Mouse (Mus musculus) heart, postnatal 4 days (tissue): ENCODE results near the gene A930018P22Rik. TPM values are rescaled to one million over a fixed set of nuclear protein-coding genes. Genes with fewer than 3 reads are reported as not detected.
A peak's percentile ranks its signal among the peaks of the same experiment; 100 is the strongest.
"Not testable (repeated sequence)": the region's sequence is repeated elsewhere in the genome, so short reads cannot be mapped to it uniquely, and the experiment has no call there.

Experiments
- DNase-seq: peaks from one replicate; pipeline ENCODE4 v3.0.0; 2021
- total RNA-seq, 2 experiments: library from RNA; stranded (reverse); gene quantifications; 2 replicates each; pipeline ENCODE4 v1.2.3; 2021

A930018P22Rik gene
- total RNA-seq: under 1 TPM; 0.68 to 0.69 TPM

DNA sequence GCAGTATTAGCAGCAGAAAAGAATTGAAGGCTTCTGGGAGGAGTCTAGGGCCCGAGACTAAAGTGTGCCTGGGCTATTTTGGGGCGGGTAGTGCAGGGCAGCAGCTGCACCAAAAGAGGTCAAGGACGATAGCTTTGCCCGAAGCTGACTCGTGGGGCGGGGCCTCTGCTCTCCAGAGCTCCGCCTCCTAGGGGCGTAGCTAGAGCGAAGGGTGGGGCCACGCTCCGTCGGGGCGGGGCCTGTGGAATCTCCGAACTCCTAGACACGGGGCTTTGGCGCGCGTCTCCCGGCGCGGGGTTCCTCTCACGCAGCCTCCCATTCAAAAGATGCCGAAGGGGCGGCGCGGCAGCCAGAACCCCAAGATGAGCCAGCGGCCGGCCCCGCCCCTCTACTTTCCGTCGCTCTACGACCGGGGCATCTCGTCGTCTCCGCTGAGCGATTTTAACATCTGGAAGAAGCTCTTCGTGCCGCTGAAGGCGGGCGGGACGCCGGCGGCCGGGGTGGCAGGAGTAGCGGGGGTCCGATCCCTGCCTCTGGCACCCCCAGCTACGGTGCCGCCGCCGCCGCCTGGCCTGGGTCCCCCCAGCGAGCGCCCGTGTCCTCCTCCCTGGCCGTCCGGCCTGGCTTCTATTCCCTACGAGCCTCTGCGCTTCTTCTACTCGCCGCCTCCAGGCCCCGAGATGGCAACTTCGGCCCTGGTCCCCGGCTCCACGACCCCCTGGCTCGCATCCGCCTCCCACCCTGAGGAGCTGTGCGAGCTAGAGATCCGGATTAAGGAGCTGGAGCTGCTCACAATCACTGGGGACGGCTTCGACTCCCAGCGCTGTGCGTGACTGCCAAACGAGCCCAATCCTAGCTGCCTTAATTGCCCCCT is at the start of gene A930018P22Rik:
TSS of gene A930018P22Rik (plus strand) at position 265 of the 874 bp plus-strand sequence.
- DNase-seq: peak; percentile 96

GRCm38 (mm10) chr2:104078285-104078684 is 44.3 kb upstream of the A930018P22Rik start:
- DNase-seq: not testable (repeated sequence)

GRCm38 (mm10) chr2:104081436-104082050 is 41.0 kb upstream of the A930018P22Rik start:
- DNase-seq: not testable (repeated sequence)

- DNase-seq: no peak
Measured at GRCm38 (mm10) chr2:104082474-104082873, 40.1 kb upstream of the A930018P22Rik start.

DNA sequence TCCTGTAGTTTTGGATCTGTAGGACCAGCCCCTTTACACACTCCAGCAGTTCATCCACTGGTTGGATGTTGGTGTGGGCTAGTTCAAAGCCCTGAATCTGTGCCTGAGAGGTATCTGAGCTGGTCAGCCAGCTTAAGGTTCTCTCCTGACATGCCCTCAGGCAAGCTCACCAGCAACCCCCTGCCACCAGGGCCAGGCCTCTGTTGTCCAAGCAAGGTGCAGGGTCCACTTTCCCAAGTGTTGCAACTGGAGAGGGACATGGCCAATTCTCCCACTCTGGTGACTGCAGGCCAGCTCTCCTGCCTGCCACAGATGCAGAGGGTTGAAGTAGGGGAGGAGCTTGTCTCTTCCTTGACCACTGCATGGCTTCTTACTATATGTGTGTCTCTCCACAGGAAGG is 38.5 kb upstream of the A930018P22Rik start:
- not testable (repeated sequence) for DNase-seq

- not testable (repeated sequence) for DNase-seq
Measured at GRCm38 (mm10) chr2:104087562-104087961, 35.0 kb upstream of the A930018P22Rik start.

DNA sequence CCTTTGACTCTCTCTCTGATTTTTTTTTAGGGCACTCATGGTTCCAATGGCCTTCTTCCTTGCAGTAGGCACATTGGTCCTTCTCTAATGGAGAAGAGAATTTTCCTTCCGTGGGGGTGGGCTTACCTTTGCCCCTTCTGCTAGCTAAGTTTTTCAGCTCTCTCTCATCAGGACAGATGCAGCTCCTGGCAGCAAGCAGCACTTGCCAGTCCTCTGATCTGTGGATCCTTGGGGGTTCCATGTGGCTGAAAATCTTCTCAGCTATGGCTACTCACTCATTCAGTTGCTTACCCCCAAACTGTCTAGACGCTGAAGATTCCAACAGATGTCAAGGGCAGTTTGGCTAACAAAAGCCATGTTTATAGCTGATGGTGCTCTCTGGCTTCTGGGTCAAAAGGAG is 29.3 kb upstream of the A930018P22Rik start:
- no peak for DNase-seq

- DNase-seq: peak; percentile 90
Measured at GRCm38 (mm10) chr2:104095741-104096213, 26.8 kb upstream of the A930018P22Rik start, which contains the start of gene Cd59a. Cd59a (plus strand) TSS chr2:104095801.

DNA sequence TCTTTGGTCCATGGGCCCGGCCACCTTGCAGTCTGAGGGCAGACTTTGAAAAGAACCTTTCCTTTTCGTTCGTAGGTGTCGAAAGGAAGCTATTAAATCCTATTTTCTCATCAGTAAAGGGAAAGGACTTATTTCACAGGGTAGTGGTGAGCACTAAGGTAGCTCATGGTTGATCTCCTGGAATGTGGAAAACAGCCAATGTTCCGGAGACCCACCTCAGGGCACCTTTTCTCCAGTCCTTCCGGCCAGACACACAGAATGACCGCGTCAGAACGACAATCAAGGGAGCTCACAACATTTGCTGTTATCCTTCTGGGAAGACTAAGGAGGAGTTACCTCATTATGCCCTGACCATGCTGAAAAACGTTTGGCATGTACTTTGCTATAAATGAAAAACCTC is 26.3 kb upstream of the A930018P22Rik start:
- no peak for DNase-seq

DNA sequence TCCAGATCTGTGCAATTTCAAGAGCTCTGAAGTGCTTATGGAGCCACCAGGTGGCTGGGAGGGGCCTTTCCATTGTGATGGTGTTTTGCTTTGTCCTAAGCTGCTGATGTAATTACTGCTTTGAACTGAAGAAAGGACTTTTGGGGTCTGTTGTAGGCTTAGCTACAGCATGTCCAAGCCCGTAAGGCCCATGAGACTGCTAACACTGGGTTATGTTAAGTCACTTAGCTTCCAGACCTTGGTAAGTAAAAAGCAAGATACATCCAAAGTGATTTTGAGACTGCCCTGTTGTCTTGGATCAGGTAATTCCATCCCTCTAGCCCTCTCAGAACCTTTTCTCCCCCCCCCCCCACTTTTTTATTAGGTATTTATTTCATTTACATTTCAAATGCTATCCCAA is 25.8 kb upstream of the A930018P22Rik start:
- not testable (repeated sequence) for DNase-seq

DNA sequence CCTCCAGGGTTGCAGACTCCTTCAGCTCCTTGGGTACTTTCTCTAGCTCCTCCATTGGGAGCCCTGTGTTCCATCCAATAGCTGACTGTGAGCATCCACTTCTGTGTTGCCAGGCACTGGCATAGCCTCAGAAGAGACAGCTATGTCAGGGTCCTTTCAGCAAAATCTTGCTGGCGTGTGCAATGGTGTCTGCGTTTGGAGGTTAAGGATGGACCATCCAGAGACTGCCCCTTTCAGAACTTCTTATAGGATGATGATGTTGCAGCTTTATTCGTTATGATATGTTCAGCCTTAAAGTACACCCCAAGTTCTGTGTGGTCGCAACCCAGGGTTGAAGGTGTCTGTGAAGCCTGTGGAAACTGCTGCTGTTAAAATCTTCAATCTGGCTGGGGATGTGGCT is 25.2 kb upstream of the A930018P22Rik start:
- DNase-seq: not testable (repeated sequence)

GRCm38 (mm10) chr2:104098529-104099230 is 23.9 kb upstream of the A930018P22Rik start:
- no peak for DNase-seq

DNA sequence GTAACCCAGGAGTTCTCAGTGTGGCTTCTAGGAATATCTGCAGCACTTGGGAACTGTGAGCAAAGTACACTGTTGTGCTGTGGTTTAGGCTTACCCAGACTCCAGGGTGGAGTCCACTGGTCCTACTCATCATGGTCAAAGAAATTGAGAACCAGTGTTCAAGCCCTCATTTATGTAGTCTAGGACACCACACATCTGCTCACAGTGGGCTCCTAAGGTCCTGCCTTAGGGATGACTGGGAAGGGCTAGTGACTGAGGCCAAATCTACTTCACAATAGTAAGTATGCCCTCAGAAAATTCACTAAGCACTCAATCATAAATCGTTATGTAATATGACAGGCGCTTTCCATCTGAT is 23.4 kb upstream of the A930018P22Rik start:
- no peak for DNase-seq

DNA sequence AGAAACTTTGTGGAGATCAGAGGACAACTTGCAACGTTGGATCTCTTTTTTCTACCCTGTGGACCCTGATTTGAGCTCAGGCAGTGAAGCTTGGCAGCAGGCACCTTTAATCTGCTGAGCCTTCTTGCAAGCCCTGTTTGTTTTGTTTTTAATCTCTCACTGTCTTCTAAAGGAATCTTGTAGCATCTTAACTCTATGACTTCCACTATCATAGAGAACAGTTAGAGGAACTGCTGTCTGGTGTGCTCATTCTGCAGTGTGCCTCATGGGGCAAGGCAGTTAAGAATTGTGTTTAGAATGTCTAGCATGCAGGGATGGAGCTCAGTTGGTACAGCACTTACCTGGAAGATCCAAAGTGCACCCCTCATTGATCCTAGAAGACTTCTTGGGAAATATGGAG is 22.6 kb upstream of the A930018P22Rik start:
- no peak for DNase-seq

- DNase-seq: no peak
Measured at GRCm38 (mm10) chr2:104104800-104105199, 17.8 kb upstream of the A930018P22Rik start.

DNA sequence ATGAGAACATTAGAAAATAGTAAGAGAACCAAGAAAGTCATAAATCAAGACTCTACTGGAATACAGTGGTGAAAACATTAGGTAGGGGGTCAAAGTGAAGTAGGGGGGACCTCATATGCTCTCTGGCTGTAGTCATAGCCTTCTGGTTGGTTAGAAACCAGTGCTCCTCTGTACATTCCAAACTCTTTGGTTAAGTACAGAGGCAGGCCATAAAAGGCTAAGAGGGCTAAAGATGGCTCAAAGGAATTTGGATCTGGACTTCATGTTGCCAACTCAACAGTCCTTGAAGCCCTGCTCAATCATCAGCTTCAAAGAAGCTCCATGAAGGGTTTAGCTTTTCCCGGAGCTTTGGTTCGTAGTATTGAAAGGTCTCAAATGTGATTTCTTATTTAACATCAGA is 13.5 kb upstream of the A930018P22Rik start:
- DNase-seq: not testable (repeated sequence)

GRCm38 (mm10) chr2:104109528-104109927 is 13.0 kb upstream of the A930018P22Rik start:
- DNase-seq: no peak

DNA sequence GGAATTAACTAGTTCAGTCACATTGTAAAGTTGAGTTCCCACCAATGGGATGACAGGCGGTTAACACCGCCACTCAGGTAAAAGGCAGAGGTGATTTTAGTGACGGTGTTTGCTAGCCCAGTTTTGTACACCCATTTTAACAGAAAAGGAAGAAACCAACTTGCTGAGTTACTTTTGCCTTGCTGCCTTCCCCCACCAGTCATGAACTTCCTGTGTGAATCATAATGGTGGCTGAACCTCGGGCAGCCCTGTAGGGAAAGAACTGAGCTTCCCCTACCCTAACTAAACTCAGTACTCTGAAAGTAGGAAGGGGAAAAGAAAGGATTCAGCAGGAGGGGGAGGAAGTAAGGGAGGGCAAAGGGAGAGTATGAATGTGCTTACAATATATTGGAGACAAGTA is 12.5 kb upstream of the A930018P22Rik start:
- DNase-seq: no peak

DNA sequence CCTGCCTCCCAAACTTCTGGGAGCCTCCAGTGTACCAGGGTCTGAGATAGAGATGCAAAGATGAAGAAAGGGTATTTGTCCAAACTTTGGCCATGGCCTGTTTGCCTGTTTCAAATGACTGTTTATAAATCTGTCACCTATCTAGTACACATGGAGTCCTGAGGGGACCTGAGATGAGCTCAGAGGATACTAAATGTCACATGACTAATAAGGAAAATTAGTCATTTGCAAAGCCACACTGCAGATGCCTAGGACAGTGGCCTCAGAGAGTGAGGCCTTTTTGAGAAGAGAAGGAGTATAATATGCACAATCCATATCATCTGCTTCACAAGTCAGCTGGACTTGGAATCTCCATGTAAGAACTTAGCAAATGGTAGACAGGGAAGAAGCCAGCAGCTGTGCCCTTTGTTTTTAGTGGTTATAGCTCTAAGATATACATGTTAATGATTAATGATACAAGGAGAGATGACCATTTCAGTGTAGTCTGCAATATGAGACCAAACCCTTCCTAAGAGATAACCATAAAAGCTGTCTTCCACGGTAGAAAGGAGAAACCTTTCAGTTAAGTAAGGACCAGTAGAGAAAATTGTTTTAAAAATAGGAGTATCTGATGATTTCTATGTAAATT is 11.3 kb upstream of the A930018P22Rik start:
- not testable (repeated sequence) for DNase-seq

DNA sequence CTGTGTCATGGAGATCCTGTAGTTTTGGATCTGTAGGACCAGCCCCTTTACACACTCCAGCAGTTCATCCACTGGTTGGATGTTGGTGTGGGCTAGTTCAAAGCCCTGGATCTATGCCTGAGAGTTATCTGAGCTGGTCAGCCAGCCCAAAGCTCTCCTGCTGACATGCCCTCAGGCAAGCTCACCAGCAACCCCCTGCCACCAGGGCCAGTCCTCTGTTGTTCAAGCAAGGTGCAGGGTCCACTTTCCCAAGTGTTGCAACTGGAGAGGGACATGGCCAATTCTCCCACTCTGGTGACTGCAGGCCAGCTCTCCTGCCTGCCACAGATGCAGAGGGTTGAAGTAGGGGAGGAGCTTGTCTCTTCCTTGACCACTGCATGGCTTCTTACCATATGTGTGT is 9.0 kb upstream of the A930018P22Rik start:
- not testable (repeated sequence) for DNase-seq

DNA sequence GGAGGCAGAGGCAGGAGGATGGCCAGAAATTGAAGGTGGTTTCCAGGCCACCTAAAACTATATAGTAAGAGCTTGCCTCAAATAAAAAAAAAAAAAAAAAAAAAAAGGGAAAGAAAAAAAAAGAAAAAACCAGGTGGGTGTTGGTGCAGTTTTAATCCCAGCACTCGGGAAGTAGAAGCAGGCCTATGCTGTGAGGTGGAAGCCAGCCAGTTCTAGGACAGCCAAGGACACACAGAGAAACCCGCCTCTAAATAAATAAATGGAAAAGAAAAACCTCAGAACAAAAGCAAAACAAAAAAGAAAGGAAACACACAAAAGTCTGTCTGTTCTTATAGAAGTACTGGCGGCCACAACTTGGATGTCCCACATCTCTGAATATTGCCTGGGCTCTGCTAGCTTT is 7.7 kb upstream of the A930018P22Rik start:
- no peak for DNase-seq

GRCm38 (mm10) chr2:104117173-104117572 is 5.4 kb upstream of the A930018P22Rik start:
- DNase-seq: not testable (repeated sequence)
